Mouse (Mus musculus) fat pad, adult 2 months (tissue): ENCODE data around the gene Rpl38.

Experiments
- DNase-seq: peaks from one replicate; pipeline ENCODE4 v3.0.0-alpha.2; 2011; ENCODE audit warnings: low read depth, low spot score; ENCODE audit errors: extremely low read depth

The Rpl38 gene

GRCm38 (mm10) chr11:114668301-114668710 is at the start of gene Rpl38:
Rpl38 (plus strand) TSS chr11:114668524.
- DNase-seq, result no peak

GRCm38 (mm10) chr11:114618697-114619417 is 49.5 kb upstream of the Rpl38 start:
- no peak for DNase-seq

DNA sequence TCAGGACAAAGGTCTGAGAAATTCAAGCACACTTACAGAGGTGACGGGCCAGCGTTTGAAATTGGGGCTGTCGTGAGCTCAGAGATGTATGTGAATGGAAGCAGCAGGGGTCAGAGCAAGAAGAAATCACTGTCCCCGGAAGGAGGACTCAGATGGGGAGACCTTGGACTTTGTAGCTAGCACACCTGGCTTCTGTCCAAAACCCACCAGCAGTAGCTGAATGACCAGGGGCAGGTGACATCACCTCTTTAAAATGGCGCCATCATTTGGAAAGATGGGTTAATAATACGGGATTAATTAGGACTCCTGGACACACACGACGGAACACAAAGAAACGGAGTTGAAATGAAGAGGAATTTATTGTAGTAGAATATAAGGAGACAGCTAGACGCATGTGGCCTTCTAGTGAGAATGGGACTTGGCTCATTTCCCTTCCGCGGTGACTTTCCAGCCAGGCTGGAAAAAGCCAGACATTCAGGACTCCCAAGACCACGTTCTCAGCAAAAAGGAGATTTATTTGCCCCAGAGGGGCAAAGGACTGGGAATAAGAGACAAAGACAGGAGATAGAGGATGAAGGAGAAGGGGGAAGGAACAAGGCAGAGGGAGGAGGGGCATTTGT is 42.1 kb upstream of the Rpl38 start:
- no peak for DNase-seq

DNA sequence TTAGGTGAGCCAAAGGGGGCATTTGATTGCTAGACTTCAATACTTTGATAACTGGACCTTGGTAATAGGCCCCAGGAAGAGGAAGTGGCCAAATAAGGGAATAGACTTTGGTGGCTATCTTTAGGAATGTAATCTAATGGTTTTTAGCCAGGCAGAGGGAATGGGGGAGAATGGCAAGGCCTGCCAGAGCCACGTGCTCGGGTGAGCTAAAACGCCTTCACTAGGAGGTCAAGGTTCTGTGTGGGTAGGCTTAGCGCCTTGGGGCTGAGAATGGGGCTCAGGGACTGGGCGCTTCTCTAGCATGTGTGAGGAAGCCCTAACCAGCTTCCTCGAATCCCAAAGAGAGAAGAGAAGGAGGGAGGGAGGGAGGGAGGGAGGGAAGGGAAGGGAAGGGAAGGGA is 41.3 kb upstream of the Rpl38 start:
- DNase-seq, result no peak

DNA sequence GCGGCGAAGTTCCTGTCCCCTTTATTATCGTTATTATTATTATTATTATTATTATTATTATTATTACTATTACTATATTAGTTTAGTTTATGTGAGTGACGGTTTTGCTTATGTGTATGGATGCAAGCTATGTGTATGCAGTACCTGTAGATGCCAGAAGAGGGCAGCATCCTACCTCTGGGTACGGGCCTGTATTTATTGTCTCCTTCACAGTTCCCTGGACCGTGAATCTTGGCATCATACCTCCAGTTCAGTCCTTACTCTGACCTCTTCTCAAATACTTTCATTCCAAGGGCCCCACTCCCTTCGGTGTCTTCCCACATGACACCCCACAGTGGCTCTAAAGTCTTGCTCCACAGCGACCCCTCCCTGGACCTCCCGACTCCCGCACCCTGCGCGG is 40.3 kb upstream of the Rpl38 start:
- DNase-seq, result no peak

DNA sequence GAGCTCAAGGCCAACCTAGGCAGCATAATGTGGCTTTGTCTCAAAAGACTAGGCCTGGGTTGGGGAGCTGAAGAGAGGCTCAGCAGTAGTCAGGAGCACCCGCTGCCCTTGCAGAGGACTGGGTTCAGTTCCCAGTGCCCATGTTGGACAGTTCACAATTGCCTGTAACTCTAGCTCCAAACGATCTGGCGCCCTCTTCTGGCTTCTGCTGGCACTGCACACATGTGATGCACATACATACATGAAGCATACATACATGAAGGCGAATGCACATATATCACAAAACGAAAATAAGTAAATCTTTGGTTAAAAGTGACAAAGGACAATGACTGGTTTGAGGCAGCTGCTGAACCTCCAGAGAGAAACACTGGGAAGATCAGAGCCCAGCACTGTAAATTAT is 38.3 kb upstream of the Rpl38 start:
- no peak for DNase-seq

DNA sequence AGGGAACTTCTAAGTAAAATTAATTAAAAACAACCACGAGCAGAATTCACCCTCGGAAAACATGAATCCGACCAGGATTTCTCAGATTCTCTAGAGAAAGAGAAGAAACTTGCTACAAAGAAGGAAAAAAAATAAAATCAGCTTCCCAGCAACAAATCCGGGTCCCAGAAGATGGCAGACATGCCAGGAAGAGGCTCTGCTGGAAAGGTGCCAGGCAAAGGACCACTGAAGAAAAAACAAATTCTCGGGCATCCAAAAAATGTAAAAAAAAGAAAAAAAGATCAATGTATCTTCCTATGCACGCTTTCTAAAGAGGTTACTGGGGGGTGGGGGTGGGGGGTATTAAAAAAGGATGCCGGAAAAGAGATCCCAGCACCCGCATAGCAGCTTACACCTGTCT is 36.1 kb upstream of the Rpl38 start:
- DNase-seq, result no peak

GRCm38 (mm10) chr11:114636292-114636691 is 32.0 kb upstream of the Rpl38 start:
- DNase-seq, result no peak

DNA sequence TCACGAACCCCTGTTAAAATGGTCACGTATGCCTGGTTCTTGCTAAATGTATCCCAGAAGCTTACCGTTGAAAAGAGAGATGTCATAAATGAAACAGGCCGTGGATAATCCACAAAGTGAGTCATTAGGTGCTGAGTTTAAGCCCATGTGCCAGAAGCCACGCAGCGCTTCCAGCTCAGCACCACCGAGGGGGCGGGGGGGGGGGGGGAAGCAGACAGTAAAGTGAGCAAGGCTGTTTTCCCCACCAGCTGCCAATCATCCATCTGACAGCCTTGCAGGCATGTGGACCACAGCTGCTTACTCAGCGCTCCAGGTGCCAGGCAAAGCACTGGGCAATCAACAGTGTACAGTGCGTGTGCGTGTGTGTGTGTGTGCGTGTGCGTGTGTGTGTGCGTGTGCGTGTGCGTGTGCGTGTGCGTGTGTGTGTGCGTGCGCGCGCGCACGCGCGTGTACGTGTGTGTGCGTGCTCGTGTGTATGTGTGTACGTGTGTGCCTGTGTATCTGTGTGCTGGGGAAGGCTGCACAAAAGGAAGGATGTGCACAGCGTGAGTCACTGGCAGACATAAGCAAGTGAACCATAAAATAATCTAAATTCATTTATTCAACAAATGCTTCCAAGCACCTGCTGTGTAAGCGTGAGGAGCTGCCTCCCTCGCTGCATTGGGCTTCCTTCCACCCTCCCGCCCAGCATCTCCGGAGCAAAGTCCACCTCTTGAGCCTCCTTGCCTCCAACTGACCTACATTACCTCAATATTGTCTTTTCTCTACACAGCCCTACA is 31.4 kb upstream of the Rpl38 start:
- DNase-seq, result no peak

DNA sequence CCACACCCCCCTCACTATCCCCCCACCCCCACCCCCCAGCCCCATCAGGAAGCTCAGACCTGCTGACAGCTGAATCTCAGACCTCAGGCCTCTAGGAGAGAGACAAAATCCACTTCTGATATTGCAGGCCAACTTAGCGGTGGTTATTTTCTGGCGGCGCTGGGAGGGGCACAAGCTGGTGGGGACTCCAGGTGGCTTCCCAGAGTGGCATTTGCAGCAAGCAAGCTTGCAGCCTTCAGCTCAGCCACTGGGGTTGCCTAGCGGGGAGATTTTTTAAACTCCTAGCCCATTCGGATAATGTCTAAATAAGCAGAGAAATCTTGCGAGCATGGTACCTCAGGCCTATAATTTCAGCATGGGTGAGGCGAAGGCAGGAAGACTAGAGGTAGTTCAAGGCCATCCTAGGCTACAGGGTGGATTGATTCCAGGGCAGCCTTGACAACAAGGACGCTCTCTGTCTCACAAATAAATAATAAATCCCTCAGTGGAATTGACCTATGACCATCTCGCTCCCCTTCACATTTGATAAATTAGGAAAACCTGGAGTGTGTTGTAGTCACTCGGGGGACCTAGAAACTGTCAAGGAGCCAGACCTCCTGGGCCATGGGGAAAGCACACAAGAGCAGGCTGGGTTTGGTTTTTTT is 29.6 kb upstream of the Rpl38 start:
- no peak for DNase-seq

GRCm38 (mm10) chr11:114639681-114640103 is 28.6 kb upstream of the Rpl38 start:
- DNase-seq, result no peak

DNA sequence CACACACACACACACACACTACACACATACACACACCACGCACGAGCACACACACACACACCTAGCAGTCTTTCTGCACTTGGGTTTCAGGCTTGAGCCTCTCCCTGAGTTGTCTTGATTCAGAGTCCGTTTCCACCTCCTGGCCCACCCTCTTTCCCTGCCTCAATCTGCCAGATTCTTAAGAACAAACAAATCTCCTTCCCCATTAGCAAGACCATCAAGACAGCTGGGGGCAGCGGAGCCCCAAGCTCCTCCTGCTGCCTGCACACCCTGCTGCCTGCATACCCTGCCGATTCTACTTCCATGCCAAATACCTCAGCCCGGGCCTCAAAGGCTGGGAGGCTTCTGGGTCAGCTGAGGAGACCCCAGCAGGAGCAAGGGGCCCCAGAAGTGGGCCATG is 27.7 kb upstream of the Rpl38 start:
- DNase-seq, result no peak

- DNase-seq, result no peak
Observed at GRCm38 (mm10) chr11:114641136-114641535, 27.2 kb upstream of the Rpl38 start.

DNA sequence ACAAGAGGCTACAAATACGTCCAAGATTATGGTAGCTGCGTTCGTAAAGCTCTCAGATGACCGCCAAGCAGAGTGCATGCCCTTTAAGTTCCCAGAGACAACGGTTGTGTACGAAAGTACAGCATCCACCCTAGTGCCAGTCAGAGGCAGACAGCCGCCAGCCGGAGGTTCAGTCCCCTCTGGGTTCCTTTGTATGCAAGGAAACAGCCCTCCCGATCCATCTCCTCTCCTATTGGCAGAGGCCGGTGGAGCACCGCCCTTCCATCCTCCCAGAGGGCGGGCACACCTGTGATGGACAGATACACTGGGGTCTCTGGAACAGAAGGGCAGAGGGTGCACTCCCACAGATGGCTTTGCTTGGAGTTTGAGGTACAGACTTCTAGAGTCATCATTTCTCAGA is 26.1 kb upstream of the Rpl38 start:
- no peak for DNase-seq

- no peak for DNase-seq
Observed at GRCm38 (mm10) chr11:114642926-114643325, 25.4 kb upstream of the Rpl38 start.

DNA sequence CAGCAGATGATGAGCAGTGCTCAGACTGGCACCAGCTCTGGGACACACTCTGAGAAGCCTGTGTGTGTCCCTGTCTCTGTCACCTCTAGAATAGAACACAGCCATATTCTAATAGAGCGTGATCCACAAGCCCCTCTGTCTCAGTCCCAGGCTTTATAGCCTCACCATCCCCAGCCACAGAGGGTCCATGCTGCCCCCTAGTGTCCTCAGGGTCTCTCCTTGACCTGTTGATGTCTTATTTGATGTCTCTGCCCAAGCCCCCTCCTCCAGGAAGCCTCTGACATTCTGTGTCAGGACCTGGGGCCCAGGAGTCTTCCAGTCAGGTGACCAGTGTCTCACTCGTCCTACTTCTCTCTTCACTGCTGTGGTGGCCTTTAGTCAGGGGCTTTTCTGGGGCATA is 24.2 kb upstream of the Rpl38 start:
- DNase-seq, result no peak

DNA sequence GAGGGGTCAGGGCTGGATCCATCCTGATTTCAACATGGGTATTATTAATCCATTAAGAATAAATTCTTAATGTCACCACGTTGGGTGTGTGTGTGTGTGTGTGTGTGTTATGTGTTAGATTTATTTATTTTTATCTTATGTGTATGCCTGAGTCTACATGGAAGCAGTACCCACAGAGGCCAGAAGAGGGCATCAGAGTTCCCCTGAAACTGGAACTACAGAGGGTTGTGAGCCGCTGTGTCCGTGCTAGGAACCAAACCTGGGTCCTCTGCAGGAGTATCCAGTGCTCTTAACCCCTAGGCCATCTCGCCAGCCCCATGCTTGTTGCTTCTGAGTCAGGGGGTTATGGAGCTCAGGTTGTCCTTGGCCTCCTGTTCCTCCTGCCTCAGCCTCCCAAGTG is 18.8 kb upstream of the Rpl38 start:
- no peak for DNase-seq

- no peak for DNase-seq
Observed at GRCm38 (mm10) chr11:114652531-114652930, 15.8 kb upstream of the Rpl38 start.

DNA sequence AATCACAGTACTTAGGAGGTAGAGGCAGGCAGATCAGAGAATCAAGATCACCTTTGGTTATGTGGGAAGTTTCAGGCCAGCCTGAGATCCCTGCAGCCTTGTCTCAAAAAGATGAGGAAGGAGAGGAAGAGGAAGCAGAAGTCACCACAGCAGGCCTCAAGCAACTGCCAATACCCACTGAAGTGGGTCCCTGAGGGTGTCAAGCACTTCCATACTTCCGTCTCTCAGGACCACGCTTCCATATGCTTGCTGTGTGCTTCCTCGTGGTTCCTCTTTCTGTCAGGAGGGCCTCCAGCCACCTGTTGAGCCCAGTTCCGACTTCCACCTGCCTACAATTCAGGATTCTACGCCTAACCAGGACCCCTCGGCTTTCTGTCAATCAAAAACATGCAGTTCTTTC is 14.7 kb upstream of the Rpl38 start:
- no peak for DNase-seq

DNA sequence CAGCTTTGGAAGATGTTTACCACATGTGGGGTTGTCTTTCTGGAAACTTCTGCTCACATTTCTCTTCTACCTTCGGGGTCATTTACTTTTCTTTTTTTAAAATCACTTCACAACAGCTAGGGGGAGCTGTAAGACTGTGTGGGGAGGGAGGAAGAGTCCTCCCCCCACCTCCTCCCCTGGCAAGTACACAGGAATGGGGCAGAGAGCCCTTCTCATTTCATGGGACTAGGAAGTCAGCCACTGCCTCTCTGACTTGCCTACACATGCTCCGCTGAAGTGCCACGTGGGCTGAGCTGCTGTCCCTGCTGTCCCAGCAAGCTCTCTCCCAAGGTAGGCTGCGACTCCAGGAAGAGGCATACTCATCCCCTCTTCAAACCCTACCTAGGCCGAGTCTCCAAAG is 13.8 kb upstream of the Rpl38 start:
- no peak for DNase-seq

- peak; percentile 93 for DNase-seq
Observed at GRCm38 (mm10) chr11:114655350-114656008, 12.8 kb upstream of the Rpl38 start.
